Mouse (Mus musculus) c-Kit-positive CD71-positive TER-119-positive erythroid progenitor cells, embryonic 14.5 days (primary cell): ENCODE measurements around the gene Arf1.

Source experiments
- DNase-seq: peaks from one replicate; pipeline ENCODE4 v3.0.0-alpha.2; 2013; ENCODE audit warnings: low spot score

The Arf1 gene

GRCm38 (mm10) chr11:59228122-59228953 is at the start of gene Arf1:
Gene Arf1, minus strand, starts transcription at chr11:59228270.
- peak; percentile 95 for DNase-seq

- DNase-seq = no peak
Measured at GRCm38 (mm10) chr11:59276877-59277276, 48.8 kb upstream of the Arf1 start.

- DNase-seq = no peak
Measured at GRCm38 (mm10) chr11:59274184-59274583, 46.1 kb upstream of the Arf1 start.

- DNase-seq = no peak
Measured at GRCm38 (mm10) chr11:59266727-59267126, 38.7 kb upstream of the Arf1 start.

GRCm38 (mm10) chr11:59265154-59265813 is 37.2 kb upstream of the Arf1 start:
- no peak for DNase-seq

- DNase-seq = no peak
Measured at GRCm38 (mm10) chr11:59264593-59264992, 36.5 kb upstream of the Arf1 start.

- DNase-seq = no peak
Measured at GRCm38 (mm10) chr11:59263870-59264563, 35.9 kb upstream of the Arf1 start.

GRCm38 (mm10) chr11:59262308-59262707 is 34.2 kb upstream of the Arf1 start:
- DNase-seq = peak; percentile 14

GRCm38 (mm10) chr11:59260706-59261493 is 32.8 kb upstream of the Arf1 start:
- DNase-seq = peak; percentile 90

GRCm38 (mm10) chr11:59259647-59260046 is 31.6 kb upstream of the Arf1 start:
- DNase-seq = peak; percentile 42

- no peak for DNase-seq
Measured at GRCm38 (mm10) chr11:59248101-59248500, 20.0 kb upstream of the Arf1 start.

- DNase-seq = no peak
Measured at GRCm38 (mm10) chr11:59243856-59244255, 15.8 kb upstream of the Arf1 start.

- DNase-seq = no peak
Measured at GRCm38 (mm10) chr11:59241841-59242240, 13.8 kb upstream of the Arf1 start.

- DNase-seq = no peak
Measured at GRCm38 (mm10) chr11:59239796-59240195, 11.7 kb upstream of the Arf1 start.

GRCm38 (mm10) chr11:59239428-59239785 is 11.3 kb upstream of the Arf1 start:
- DNase-seq = no peak

- DNase-seq = no peak
Measured at GRCm38 (mm10) chr11:59238525-59239427, 10.7 kb upstream of the Arf1 start.

- DNase-seq = no peak
Measured at GRCm38 (mm10) chr11:59232797-59233196, 4.7 kb upstream of the Arf1 start.

- DNase-seq = peak; percentile 56
Measured at GRCm38 (mm10) chr11:59230144-59230760, 2.2 kb upstream of the Arf1 start.

GRCm38 (mm10) chr11:59227604-59228121 is 407 bp downstream of the Arf1 start:
- DNase-seq = no peak
